Mouse (Mus musculus): ENCODE results near the gene Pknox2.
A peak's percentile ranks its signal among the peaks of the same experiment; 100 is the strongest.

The Pknox2 gene

DNA sequence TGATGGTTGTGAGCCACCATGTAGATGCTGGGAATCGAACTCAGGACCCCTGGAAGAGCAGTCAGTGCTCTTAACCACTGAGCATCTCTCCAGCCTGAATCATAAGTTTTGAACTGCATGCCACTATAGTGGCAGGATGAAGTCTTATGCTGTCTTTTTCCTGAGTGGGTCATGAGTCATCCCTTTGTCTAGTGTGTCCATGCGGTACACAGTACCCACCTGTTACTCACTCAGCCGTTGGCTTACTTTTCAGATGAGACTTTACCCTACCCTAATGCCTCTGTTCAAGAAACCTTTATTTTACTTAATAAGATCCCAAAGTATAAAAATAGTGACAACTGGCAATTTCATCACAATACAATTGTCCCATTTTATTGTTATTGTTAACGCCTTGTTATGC is 95.5 kb downstream of the Pknox2 start:
- no peak for DNase-seq (ENCODE audit: low read depth, low spot score)

DNA sequence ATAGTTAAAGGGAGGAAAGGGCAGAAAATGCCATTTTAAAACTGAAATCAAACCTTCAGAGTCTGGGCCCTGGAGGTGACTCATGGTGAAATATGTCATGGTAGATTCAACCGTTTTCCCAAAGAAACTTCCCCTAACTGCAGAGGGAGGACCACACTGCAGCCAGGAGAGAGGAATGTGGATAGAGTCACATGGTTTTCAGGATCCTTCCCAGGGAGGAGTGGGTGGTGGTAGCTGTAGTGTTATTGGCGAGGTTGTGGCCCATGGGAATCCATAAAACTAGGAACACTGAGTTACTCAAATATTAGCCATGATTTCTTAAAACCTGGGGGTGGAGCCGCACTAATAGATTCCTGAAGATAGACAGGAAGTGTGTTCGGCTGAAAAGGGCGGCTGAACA is 99.7 kb downstream of the Pknox2 start:
- DNase-seq (ENCODE audit: low read depth, low spot score) = peak; percentile 94

DNA sequence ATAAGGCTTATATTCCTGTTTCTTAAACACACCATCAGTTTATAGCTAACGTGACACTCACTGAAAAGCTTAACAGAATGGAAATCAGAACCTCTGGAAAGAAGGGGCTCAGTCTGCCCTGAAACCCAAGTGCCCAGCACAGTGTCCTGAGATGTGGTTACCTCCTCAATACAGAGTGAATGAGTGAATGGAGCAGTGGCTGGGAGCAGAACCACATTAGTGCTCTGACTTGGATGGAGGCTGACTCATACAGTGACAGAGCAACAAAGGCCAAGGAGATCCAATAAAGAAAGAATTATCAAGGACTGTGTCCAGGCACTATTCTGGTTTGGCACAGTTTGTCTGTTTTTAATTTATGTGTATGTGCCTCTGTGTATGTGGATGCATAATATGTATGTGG is 101.3 kb downstream of the Pknox2 start:
- peak; percentile 56 for DNase-seq (ENCODE audit: low read depth, low spot score)

DNA sequence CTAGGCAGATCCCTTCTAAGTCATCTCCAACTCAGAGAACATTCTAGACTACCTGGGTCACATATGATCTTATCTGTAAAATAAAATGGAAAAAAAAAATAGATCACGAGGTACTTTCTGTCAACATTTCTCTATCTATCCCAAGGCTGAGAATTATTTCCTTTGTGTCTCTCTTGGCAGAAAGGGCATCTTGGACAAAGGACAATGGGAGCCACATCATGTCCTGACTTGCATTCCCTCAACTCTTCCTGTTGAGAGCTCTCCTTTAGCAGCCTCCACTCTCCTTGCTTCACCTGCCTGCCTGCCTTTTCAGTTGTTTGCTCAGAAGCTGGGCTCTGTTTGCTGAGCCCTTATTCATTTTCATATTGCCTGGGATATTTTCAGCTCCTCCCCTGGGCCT is 103.0 kb downstream of the Pknox2 start:
- no peak for DNase-seq (ENCODE audit: low read depth, low spot score)

DNA sequence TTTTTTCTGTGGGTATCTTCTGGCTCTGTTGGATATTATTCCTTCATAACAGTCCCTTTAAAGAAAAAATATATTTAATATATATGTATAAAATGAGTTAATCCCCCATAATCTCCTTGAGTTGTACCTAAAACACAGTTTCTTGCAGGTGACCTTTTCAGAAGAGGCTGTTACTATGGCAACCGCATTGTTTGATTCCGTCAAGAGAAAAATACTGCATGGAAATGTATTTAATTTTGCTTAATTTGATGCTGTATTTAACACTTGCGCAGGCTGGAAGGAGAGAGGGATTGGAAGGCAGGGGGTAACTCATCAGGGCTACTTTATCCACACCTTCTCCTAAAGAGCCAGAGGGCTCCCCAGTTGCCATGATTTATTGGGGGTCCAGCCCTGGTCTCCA is 108.3 kb downstream of the Pknox2 start:
- DNase-seq (ENCODE audit: low read depth, low spot score) = no peak

DNA sequence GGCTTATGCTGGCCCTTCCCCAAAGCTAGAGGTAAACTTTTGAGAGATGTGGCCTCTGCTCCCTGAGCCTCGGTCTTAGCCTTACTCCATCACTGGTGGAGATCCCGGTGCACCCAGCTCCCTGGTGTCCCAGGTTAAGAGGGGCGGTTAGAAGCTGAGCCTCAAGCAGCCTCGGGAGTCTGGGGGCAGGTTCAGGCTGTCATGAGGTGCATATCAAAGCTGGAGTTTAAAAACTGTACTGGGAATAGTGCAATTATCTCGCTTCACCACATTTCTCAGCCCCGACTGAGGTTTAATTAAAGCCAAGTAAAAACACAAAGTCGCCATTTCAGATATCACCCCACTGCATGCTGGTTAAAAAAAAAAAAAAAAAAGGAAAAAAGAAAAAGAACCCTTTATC is 108.8 kb downstream of the Pknox2 start:
- DNase-seq (ENCODE audit: low read depth, low spot score) = no peak

DNA sequence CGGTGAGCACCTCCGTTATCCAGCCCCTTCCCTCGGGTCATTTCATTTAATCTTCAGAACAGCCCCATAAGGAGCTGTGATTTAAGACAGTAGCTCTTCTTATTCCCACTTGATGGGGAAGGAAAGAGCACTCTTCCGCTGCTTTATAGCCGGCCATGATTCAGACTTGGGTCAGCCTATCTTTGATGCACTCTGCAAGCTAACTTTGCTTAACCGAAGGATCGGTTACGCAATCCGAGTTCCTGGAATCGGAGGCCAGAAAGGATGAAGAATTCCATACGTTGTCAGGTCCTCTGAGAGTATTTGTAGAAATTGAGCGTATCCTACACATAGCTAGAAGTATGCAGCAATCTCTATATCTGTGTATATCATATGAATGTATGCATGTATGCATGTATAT is 109.8 kb downstream of the Pknox2 start:
- no peak for DNase-seq (ENCODE audit: low read depth, low spot score)

DNA sequence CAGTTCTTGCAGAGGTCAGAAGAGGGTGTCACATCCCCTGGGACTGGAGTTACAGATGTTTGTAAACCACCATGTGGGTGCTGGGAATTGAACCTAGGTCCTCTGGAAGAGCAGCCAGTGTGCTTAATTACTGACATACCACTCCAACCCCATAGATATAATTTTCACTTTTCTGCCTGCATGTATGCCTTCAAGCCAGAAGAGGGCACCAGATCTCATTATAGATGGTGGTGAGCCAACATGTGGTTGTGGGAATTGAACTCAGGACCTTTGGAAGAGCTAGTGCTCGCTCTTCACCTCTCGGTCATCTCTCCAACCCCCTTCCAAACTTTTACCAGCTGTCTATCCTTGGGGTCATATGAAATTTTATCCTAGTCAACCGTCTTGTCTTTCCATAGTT is 112.0 kb downstream of the Pknox2 start:
- DNase-seq (ENCODE audit: low read depth, low spot score) = no peak

DNA sequence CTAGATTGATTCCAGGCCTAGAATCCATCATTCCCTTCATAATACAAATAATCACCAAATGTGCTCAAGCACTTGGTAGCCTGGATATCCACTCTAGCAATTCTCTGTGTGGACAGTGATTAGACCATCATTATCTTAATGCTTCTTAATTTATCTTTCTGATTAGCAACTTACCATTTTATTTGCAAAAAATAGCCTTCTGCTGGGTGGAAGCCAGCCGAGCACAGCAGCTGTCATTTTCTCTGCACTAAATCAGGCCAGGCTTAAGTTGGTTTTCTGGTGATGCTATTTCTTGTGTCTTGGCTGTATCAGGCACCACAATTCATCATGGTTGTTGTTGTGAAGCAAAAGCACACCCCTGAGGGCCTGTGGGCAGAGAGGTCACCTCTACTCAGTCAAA is 112.9 kb downstream of the Pknox2 start:
- DNase-seq (ENCODE audit: low read depth, low spot score) = no peak

DNA sequence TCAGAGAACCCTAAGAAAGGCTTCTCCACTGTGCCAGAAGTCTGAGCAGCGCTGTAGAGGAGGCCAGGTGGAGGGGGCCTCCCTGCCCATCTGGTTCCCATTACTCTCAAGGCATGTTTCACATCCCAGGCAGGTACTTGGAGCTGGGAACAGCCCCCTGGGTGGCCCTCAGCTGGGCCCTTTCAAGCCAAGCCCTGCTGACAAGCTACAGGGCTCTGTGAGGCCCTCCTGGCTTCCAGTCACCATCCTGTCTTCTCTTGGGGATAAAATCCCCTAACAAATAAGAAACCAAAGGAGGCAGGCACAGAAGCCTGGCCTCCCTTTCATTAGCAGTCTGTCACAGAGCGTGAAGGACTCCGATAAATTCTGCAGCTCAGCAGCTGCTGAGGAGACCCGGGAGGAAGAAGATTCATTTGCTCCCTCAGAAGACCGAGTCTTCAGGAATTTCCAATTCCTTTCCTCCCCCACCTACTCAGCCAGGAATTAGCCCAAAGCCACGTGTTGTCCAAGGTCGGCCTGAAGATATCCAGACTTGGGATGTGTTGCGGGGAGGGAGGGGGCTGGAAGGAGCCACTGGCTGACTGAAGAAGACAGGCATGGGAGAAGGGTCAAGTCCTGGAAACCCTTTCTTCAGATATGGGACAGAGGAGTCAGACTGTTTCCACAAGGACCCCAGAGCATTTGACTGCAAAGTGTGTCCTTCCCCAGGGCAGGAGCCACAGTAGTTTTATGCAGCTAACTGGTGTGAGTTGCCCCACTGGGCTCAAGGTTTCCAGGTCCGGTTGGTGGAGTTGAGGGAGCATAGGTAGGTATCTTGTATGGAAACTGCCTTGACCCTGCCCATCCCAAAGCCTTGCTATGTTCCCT is 116.6 kb downstream of the Pknox2 start:
- no peak for DNase-seq (ENCODE audit: low read depth, low spot score)

DNA sequence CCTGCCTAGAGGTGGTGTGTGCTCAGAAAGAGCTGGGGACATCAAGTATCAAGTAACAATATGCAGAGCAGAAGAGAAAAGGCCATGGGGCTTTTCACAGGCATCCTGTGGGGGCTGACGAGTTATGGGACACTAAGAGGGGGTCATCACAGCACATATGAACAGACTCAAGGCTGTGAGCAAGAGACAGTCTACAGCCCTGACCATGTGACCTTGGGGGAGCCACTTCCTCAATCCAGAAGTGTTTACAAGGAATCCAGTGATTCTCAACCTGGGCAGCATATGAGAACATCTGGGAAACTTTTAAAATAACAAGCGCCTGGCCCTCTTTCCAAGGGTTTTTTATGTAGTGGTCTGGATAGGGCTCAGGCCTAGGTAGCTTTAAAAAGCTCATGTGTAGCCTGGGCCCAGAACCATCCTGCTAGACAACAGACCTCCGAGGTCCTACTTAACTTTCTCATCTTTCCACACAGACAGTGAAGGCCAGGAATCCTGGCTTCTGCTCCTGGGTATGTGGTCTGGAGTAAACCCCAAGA is 117.3 kb downstream of the Pknox2 start:
- no peak for DNase-seq (ENCODE audit: low read depth, low spot score)

DNA sequence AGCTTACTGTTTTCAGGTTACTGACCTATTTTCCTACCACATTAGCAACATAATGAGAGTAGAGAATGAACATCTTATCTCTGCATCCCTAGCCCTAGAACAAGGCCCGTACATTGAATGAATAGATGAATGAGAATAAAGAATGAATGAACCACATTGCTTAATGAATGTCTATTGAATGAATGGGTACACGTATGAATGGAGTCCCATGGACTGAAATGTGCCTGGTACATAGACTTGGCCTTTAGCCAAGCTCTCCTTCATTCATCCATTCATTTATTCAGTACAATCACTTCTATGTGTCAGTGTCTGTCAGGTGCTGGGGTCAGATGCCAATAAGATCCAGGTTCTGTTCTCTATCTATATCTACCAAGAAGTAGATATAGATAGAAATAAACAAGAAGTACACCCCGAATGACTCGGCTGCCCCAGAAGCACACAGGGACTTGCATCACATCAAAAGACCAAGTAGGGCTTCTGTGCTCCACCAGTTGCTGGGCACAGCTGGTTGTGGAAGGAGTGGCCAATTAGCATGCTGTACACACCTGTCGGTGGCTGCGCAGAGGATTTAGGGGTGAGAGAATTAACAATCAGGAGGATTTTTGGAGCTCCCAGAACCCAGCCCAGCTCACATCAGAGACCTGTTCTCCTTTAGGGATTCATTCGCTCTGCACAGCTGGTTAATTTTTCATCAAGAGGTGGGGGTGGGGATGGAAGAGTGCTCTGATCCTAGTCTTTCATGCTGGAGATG is 119.2 kb downstream of the Pknox2 start:
- no peak for DNase-seq (ENCODE audit: low read depth, low spot score)

DNA sequence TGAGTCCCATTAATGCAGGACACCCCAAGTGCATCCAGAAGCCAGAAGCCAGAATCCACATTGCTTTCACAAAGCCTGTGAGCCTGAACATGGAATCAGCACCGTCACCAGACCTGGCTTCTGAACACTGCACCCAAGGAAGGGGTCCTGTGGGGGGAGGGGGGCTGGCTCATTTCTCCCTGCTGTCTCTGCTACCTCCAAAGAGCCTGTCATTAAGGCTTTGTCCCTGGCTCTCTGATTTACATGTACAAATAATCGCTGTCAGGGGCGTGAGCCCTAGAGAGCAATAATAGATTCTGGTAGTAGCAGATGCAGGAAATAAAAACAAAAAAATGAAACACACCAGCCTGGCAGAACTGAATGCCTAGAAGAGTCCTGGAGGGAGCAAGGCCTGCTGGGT is 121.3 kb downstream of the Pknox2 start:
- no peak for DNase-seq (ENCODE audit: low read depth, low spot score)

DNA sequence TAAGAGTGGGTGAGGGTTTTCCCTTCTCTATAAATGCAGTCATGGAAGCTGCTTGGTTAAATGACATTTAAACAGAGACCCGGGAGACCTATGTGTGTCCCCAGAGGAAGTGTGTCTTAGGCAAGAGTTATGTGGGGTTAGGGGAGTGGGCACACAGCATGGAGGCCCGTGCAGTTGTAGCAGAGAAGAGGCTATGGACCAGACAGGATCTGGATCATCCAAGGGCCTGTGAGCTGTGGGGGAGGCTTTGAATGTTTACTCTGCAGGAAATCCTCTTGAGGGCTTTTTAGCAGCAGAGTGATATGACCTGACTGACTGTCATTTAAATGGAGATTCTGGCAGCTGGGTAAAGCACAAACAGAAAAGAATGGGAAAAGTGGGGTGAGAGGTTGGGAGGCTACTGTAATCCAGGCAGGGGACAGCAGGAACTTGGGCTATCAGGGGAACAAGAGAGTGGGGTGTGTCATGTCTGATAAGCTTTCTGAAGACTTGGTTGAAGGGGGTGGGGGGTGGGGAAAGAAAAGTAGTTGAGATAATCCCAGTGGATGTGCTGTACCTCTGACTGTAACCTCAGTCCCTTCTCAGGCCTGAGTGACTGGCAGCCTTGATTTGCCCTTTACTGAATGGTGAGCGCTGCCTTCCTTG is 125.5 kb downstream of the Pknox2 start:
- DNase-seq (ENCODE audit: low read depth, low spot score) = no peak

DNA sequence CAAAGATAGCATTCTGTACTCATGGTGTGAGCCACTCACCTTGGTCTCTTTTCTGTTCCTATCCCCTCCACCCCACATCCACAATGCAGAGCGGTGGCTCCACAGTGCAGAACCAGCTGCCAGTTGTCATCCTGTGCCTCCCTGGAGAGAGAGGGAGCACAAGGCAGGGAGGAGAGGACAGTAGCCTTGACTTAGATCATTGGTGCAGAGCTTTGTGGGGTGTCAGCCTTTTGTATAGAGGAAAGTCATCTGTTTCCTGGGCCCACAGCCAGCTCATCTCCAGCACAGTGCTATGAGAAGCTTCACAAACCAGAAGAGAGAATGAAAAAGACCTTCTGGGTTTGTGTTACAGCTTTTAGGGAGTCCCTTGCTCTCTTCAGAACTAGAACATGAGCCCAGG is 129.1 kb downstream of the Pknox2 start:
- DNase-seq (ENCODE audit: low read depth, low spot score) = no peak

DNA sequence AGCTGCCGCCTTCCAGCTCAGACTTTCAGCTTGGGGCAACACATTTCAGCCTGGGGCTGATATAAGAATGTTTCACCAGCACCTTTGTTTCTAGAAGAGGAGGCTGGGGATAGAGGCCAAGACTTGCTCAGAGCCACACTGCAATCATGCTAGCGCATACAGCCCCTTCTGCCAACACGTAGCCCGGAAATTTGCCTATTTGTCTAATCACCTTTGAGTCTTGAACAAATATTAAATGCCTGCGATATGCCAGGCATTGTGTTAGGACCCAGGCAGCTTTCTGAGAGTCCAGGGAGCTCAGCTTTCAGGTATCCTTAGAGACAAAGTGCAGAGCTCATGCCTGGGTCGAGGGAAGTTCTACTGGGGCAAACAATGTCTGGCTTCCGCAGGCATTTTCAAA is 130.0 kb downstream of the Pknox2 start:
- DNase-seq (ENCODE audit: low read depth, low spot score) = no peak

DNA sequence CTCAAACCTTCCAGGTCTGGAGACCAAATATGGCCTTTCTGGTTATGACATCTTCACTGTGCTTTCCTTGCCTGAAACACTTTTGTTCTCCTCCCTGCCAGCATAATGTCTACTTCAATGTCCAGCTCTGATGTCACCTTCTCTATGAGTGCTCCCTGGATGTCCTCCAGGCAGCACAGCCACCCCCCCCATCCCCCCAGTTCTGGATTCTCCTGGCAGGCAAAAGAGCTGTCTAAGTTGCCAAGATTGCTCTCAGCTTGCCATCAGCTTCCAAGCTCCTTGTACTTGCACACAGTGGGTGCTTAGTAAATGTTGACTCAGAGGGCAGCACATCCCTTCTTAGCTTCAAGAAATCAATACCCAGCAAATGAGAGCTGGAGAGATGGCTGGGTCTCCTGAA is 131.0 kb downstream of the Pknox2 start:
- DNase-seq (ENCODE audit: low read depth, low spot score) = no peak

DNA sequence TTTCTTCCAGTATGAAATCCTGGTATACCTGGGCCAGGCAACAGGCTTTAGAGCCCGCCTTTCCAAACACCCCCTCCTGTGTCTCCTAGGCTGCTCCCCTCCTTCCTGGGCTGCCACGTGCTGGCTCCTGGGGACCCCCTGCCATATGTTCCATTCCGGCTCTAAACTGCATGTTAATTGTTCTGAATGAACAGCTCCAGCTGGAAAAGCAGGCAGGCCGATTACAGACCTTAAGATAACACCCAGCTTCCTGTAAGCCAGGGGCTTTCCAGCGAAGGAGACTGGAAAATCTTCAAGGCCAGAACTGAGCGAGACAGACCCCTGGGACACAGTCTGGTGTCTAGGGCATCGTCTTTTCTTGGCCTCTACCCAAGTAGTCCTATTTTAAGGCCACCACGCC is 133.6 kb downstream of the Pknox2 start:
- no peak for DNase-seq (ENCODE audit: low read depth, low spot score)

DNA sequence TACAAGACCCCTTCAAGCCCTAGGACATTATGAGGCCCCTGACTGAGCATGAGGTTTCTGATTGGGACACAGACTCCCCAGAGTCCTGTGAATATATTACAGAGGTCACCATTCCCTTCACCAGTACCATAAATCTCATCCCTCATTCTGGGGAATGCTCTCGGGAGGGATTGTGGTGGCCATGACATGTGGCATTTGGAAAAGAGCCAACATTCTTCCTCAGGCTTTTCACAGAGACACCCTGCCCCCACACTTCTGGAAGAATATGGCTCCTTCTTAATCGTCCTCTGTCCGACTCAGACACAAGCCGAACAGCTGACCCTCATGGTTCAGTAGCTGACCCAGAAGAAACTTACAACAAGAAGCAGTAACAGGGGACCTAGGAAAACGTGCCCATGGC is 139.1 kb downstream of the Pknox2 start:
- DNase-seq (ENCODE audit: low read depth, low spot score) = peak; percentile 22

DNA sequence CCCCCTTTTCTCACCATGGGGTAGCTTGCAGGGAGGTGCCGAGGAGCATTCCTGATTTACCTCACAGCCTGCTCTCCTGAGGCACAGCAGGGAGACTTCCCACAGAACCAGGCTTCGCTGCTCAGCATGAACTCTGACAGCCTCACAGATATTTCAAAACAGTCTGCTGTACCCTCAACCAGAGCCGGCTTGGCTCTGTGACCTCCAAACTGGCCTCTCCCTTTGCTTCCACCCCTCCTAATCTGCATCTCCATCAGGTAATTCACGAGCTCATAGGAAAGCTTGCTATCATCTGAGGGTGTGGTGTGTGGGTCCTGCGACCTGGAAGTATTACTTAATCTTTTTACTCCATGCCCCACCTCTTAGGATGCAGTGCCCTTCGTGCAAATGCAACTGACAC is 142.5 kb downstream of the Pknox2 start:
- DNase-seq (ENCODE audit: low read depth, low spot score) = no peak

DNA sequence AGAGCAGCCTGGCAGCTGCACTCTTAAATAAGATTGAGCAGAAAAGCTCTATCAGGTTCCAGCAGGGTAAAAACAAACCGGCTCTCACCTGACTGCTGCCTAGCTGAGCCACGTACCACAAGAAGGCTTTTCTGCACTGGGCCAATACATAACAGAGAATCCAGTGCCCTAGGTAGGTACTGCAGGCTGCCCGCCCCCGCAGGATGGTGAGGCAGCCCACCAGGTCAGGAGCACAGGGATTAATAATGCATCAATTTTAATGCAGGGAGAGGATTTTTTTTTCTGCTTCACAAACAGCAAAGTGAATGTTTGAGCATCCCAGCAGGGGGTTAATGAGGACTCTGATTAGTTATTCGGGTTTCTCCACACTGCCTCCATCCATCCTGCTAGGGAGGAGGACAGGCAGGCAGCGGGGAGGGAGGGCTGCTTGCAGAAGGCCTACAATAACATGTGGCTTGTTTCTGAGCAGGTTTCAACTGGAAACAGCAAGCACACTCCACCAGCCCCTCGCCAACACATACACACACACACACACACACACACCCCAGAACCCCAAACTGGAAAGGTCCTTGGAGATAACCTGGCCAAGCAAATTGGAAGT is 145.2 kb downstream of the Pknox2 start:
- no peak for DNase-seq (ENCODE audit: low read depth, low spot score)

DNA sequence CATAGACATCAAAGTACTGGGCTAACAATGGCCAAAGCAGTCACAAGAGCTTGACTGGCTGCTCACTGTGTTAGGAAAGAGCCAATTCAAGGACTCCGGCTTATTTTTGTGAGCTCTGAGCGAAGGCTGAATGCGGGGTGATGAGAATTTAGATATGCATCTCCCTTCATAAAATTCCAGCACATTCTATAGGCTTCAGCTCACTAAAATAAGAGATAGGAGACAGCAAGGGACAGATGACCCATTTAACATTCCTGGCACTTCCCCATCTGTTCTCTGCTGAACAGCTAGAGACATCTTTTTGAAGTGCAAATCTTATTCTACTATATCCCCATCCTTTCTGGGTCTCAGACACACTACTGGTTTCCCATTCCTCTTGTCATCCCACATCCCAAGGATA is 147.8 kb downstream of the Pknox2 start:
- DNase-seq (ENCODE audit: low read depth, low spot score) = no peak

Measured in 3T3-L1 (cell line).